Mouse (Mus musculus) gastrocnemius, adult 18-20 months (tissue): ENCODE measurements around the gene Gm10999. TPM values are rescaled to one million over a fixed set of nuclear protein-coding genes. Genes with fewer than 3 reads are reported as not detected.
"Not testable (repeated sequence)": the region's sequence is repeated elsewhere in the genome, so short reads cannot be mapped to it uniquely, and the experiment has no call there.

ENCODE experiments used
- DNase-seq: peaks from one replicate; pipeline ENCODE4 v3.0.0; 2021; ENCODE audit warnings: low spot score
- long read RNA-seq, 2 experiments: library from polyadenylated mRNA; stranded (forward); transcript quantifications; one replicate each; pipeline ENCODE4 v2.0.0; 2021
- total RNA-seq, 2 experiments: library from RNA; stranded (reverse); gene quantifications; 2 replicates each; pipeline ENCODE4 v1.2.3; 2021

Gm10999 gene
- not detected for total RNA-seq
- long read RNA-seq, experiment 1 = 0 reads
- long read RNA-seq, experiment 2 = 0 reads

- DNase-seq = no peak
These were observed at the start of gene Gm10999 for GRCm38 (mm10) chr8:129131561-129131960. Gene Gm10999, minus strand, starts transcription at chr8:129131661.

DNA sequence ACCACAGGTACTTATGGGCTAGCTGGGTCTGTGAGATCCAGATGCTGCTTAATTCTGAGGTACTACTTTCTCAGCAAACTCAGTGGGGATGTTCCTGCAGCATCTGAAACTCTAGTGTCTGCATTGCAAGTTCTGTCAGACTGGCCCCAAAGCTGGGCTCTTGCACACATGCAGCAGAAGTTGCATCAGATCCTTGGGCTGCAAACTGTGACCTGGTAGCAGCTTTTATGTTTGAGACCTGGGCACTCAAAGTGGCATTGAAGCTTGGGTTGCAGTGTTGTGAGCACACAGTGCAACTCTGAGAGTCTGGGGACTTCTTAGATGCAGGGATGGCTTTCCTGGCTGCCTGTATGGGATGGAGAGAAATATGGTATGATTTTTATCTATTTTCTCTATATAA lies 2.0 kb upstream of the Gm10999 start:
- DNase-seq = no peak

DNA sequence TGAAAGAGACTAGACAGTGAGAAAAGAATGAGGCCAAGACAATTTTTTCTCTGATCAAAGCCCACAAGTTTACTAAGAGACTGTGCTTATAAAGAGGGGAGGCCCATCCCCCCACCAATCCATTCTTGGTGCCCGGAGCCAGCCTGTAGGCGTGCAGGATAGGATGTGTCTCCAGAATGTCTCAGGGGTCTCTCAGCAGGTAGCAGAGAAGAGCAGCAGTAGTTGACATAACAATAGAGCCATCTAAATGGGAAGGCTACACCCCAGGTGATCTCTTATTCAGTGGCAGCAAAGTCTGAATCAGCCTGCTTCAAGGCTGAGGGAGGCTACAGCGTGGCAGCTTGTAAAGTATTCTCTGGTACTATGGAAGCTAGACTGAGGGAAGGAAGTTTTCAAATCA lies 15.7 kb downstream of the Gm10999 start:
- not testable (repeated sequence) for DNase-seq

Other genes starting within 250 kb of the Gm10999 start
- gene Ccdc7a, start 66.1 kb downstream of the Gm10999 start, total RNA-seq = not detected
- gene Ccdc7b, start 64.5 kb downstream of the Gm10999 start, total RNA-seq = not detected
- 10 to 100 TPM; 19.3 to 19.7 TPM for gene 2610044O15Rik8, start 102.7 kb upstream of the Gm10999 start, total RNA-seq